Mouse (Mus musculus) G1E (cell line): Measurements from ENCODE around the gene Sgca. TPM values are rescaled to one million over a fixed set of nuclear protein-coding genes. Genes with fewer than 3 reads are reported as not detected.
A peak's percentile ranks its signal among the peaks of the same experiment; 100 is the strongest.

Experiments used
- ATAC-seq: 2 replicates; pipeline ENCODE4 v1.8.0; 2016; ENCODE audit warnings: mild to moderate bottlenecking; ENCODE audit not compliant: insufficient number of reproducible peaks, poor library complexity, low FRiP score, severe bottlenecking; ENCODE audit errors: extremely low read depth
- DNase-seq: peaks from one replicate; pipeline ENCODE4 v3.0.0; 2012; ENCODE audit warnings: low spot score
- H3K27me3 ChIP-seq: 2 replicates; pipeline ENCODE4 v1.6.1; 2012; ENCODE audit warnings: mild to moderate bottlenecking, low read length, inconsistent platforms; ENCODE audit not compliant: insufficient read depth
- H3K36me3 ChIP-seq: replicated peaks from 2 replicates; pipeline ENCODE3; 2012; ENCODE audit warnings: mild to moderate bottlenecking, inconsistent platforms
- H3K4me1 ChIP-seq: 2 replicates; pipeline ENCODE4 v1.6.1; 2012; ENCODE audit warnings: low read depth, low read length, inconsistent platforms, mixed read lengths; ENCODE audit not compliant: insufficient read depth
- H3K4me3 ChIP-seq: 2 replicates; pipeline ENCODE4 v1.5.1; 2012; ENCODE audit warnings: low read depth, mild to moderate bottlenecking, inconsistent platforms, low read length, moderate library complexity, mixed read lengths
- H3K9me3 ChIP-seq: replicated peaks from 2 replicates; pipeline ENCODE4 v1.6.1; 2012; ENCODE audit warnings: inconsistent platforms
- CTCF ChIP-seq: IDR thresholded peaks from 2 replicates; pipeline ENCODE4 v1.5.1; 2012; ENCODE audit warnings: low read depth, low read length, inconsistent platforms, mixed read lengths
- GATA1 ChIP-seq: IDR thresholded peaks from 2 replicates; pipeline ENCODE4 v1.6.1; 2012; ENCODE audit warnings: borderline replicate concordance, low read length, inconsistent platforms, mixed read lengths
- GATA2 ChIP-seq: IDR thresholded peaks from 2 replicates; pipeline ENCODE4 v1.6.1; 2012; ENCODE audit warnings: low read depth, low read length, inconsistent platforms, borderline replicate concordance
- POLR2AphosphoS5 ChIP-seq: IDR thresholded peaks from 2 replicates; pipeline ENCODE4 v1.6.1; 2012; ENCODE audit warnings: low read depth, low read length, inconsistent platforms; ENCODE audit not compliant: insufficient replicate concordance
- TAL1 ChIP-seq: conservative IDR thresholded peaks from 2 replicates; pipeline ENCODE4 v1.6.1; 2012; ENCODE audit warnings: low read depth, low read length, inconsistent platforms, mixed read lengths
- polyA plus RNA-seq: library from polyadenylated mRNA; stranded (reverse); fragments of >175 nt; gene quantifications from 2 replicates; pipeline ENCODE4 v1.2.3, GENCODE M21; 2012
- total RNA-seq, 2 experiments: library from RNA; stranded (forward) in 1 of 2; stranded (reverse) in 1 of 2; fragments of 200-1000 nt in 1 of 2; fragments of >200 nt in 1 of 2; fragmentation: Nextera tagmentation in 1 of 2; gene quantifications; 2 replicates each; pipeline ENCODE4 v1.2.3; 2014 to 2017

Sgca gene
- total and polyA plus RNA-seq, 3 experiments: 0.87 TPM; not detected in 2

GRCm38 (mm10) chr11:94997596-94997995 is 21.5 kb upstream of the Sgca start:
- ATAC-seq: peak; percentile 82
- Histone ChIP-seq H3K4me1 (peaks cover 99% of the 10 kb centered on the region), H3K9me3 (no peaks in the 10 kb centered on the region), H3K36me3 (peaks cover 100% of the 10 kb centered on the region), H3K4me3 (peak overlapping the region; percentile 70), H3K27me3 (no peaks in the 10 kb centered on the region)
- DNase-seq: peak; percentile 87
- TF ChIP-seq GATA2: no peak
- peak; percentile 58 for TF ChIP-seq TAL1
- no peak for TF ChIP-seq CTCF

- H3K27me3 ChIP-seq: no peaks in the 10 kb centered on the region
- TF ChIP-seq GATA2: no peak
- TF ChIP-seq CTCF: no peak
- TF ChIP-seq GATA1: no peak
- no peak for TF ChIP-seq POLR2AphosphoS5
- no peak for TF ChIP-seq TAL1
- peaks cover 99% of the 10 kb centered on the region for H3K4me1 ChIP-seq
- H3K9me3 ChIP-seq: no peaks in the 10 kb centered on the region
- no peak for ATAC-seq
- no peak for DNase-seq
- H3K4me3 ChIP-seq: peak overlapping the region; percentile 70; the same call in 1 of the 2 replicates
- H3K36me3 ChIP-seq: peaks cover 100% of the 10 kb centered on the region
Measured at GRCm38 (mm10) chr11:94996984-94997383, 20.9 kb upstream of the Sgca start.

- ATAC-seq (no peak), DNase-seq (no peak)
- Histone ChIP-seq H3K36me3 (peaks cover 93% of the 10 kb centered on the region), H3K4me1 (peaks cover 96% of the 10 kb centered on the region), H3K27me3 (no peaks in the 10 kb centered on the region), H3K4me3 (peak overlapping the region; percentile 61; the same call in 1 of the 2 replicates), H3K9me3 (no peaks in the 10 kb centered on the region)
- TF ChIP-seq GATA2 (no peak), CTCF (no peak), GATA1 (no peak)
Measured at GRCm38 (mm10) chr11:94996101-94996500, 20.0 kb upstream of the Sgca start.

- ATAC-seq (no peak), DNase-seq (no peak)
- H3K36me3 ChIP-seq: peaks cover 84% of the 10 kb centered on the region
- peaks cover 91% of the 10 kb centered on the region for H3K4me1 ChIP-seq
- H3K9me3 ChIP-seq: no peaks in the 10 kb centered on the region
- H3K27me3 ChIP-seq: no peaks in the 10 kb centered on the region
- TF ChIP-seq POLR2AphosphoS5 (no peak), TAL1 (no peak), GATA2 (no peak)
- peak overlapping the region; percentile 93 for H3K4me3 ChIP-seq
Measured at GRCm38 (mm10) chr11:94994947-94995772, 19.0 kb upstream of the Sgca start.

GRCm38 (mm10) chr11:94994208-94994814 is 18.2 kb upstream of the Sgca start:
- H3K36me3 ChIP-seq: peaks cover 75% of the 10 kb centered on the region
- DNase-seq: no peak
- peaks cover 91% of the 10 kb centered on the region for H3K4me1 ChIP-seq
- peak overlapping the region; percentile 93 for H3K4me3 ChIP-seq
- no peaks in the 10 kb centered on the region for H3K9me3 ChIP-seq
- no peak for ATAC-seq
- H3K27me3 ChIP-seq: no peaks in the 10 kb centered on the region
- TF ChIP-seq TAL1 (no peak), CTCF (no peak), GATA1 (no peak), GATA2 (no peak), POLR2AphosphoS5 (no peak)

GRCm38 (mm10) chr11:94992754-94993606 is 16.9 kb upstream of the Sgca start:
- H3K36me3 ChIP-seq: peaks cover 62% of the 10 kb centered on the region
- H3K9me3 ChIP-seq: no peaks in the 10 kb centered on the region
- H3K4me1 ChIP-seq: peaks cover 91% of the 10 kb centered on the region
- DNase-seq (peak; percentile 43), ATAC-seq (no peak)
- peak overlapping the region; percentile 93 for H3K4me3 ChIP-seq
- TF ChIP-seq TAL1 (no peak), GATA2 (no peak), POLR2AphosphoS5 (no peak), CTCF (no peak), GATA1 (no peak)
- H3K27me3 ChIP-seq: no peaks in the 10 kb centered on the region
